Mouse (Mus musculus) small intestine, adult 2 months (tissue): ENCODE measurements around the gene Fah.

Experiments used
- CTCF ChIP-seq: fragments of 200-500 bp; IDR thresholded peaks from 2 replicates; pipeline ENCODE4 v1.5.1; 2012; ENCODE audit warnings: low read depth, mild to moderate bottlenecking, control low read depth, inconsistent platforms, low read length, moderate library complexity, mixed read lengths; ENCODE audit not compliant: insufficient replicate concordance, insufficient read length; ENCODE audit errors: extremely low read depth
- POLR2A ChIP-seq: fragments of 200-500 bp; IDR thresholded peaks from 2 replicates; pipeline ENCODE4 v1.6.1; 2012; ENCODE audit warnings: low read depth, mild to moderate bottlenecking, control low read depth, inconsistent platforms, low read length, moderate library complexity

DNA sequence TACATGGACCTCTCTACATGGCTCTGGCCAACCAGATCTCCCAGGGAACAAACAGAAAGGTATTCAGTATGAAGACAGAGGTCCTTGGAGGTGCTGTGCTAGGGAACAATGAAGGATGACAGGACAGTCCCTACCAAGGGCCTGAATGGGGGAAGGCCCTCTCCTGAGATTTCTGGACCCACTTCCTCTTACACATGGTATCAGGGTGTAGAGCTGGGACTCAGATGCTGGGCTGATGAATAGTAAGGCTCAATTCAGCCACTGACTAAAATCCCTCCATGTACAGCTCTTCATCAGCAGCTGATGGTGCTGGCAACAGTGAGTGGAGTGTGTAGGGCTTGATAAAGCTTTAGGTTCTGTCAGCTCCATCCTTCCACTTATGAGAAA is 11.6 kb downstream of the Fah start:
- TF ChIP-seq CTCF (no peak), POLR2A (no peak)
